Mouse (Mus musculus): Measurements from ENCODE around the gene Zfp451.

DNA sequence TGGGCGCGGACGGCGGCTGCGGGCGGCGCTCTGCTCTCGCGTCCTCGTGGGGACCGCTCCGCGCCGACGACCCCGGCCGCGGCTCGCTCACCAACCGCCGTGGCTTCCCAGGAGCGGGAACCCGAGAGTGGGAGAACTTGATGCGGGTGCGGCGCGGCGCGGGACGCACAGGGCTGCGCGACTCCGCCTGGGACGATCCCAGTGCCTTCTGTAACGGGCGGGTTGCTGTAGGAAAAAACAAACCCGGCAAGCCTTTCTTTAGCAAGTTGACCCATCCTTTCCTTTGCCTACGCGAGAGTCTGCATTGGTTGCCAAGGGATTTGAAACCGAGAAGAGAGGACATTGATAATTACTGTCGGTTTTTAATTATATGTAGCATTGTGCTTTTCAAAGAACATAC lies 94.2 kb downstream of the Zfp451 start:
- TF ChIP-seq POLR2AphosphoS2 (IDR thresholded peaks at IDR 0.05; ENCODE audit: low read length) (no peak), MAZ (IDR thresholded peaks at IDR 0.05; ENCODE audit: low read depth, low read length) (no peak), CTCF (IDR thresholded peaks at IDR 0.05 in 2 of 3, conservative IDR thresholded peaks at IDR 0.05 in 1 of 3; ENCODE audit: control insufficient read depth in 1 of 3, insufficient read depth in 1 of 3, low read depth in 2 of 3, low read length in 3 of 3, poor library complexity in 1 of 3, severe bottlenecking in 1 of 3) (no peak), KAT2A (conservative IDR thresholded peaks at IDR 0.05; ENCODE audit: low read depth, low read length) (no peak), ZC3H11A (IDR thresholded peaks at IDR 0.05; ENCODE audit: low read depth, low read length) (no peak), TAL1 (IDR thresholded peaks at IDR 0.05; ENCODE audit: low read length) (no peak)
